Mouse (Mus musculus) limb, embryonic 14.5 days (tissue): Measurements from ENCODE around the gene Ripk1. TPM values are rescaled to one million over a fixed set of nuclear protein-coding genes. Genes with fewer than 3 reads are reported as not detected.
A peak's percentile ranks its signal among the peaks of the same experiment; 100 is the strongest.

Experiments
- ATAC-seq: fragments of 200-750 bp; cut with Nextera tagmentation; 2 replicates; pipeline ENCODE4 v1.8.0; 2017; ENCODE audit warnings: low read depth, moderate number of reproducible peaks, moderate TSS enrichment; ENCODE audit not compliant: low FRiP score
- DNase-seq: peaks from one replicate; pipeline ENCODE4 v3.0.0-alpha.2; 2015; ENCODE audit warnings: low spot score
- H3K27ac ChIP-seq: fragments of 300-500 bp; sonication (generic); replicated peaks from 2 replicates; pipeline ENCODE4 v1.5.1; 2014; ENCODE audit warnings: low read depth, mild to moderate bottlenecking, low read length, moderate library complexity, mixed read lengths
- H3K27me3 ChIP-seq: fragments of 300-500 bp; sonication (generic); 2 replicates; pipeline ENCODE4 v1.6.1; 2014; ENCODE audit warnings: low read length, mixed read lengths; ENCODE audit not compliant: control insufficient read depth, insufficient read depth
- H3K36me3 ChIP-seq: fragments of 300-500 bp; sonication (generic); 2 replicates; pipeline ENCODE4 v1.6.1; 2014; ENCODE audit warnings: mild to moderate bottlenecking, low read length, moderate library complexity, mixed read lengths; ENCODE audit not compliant: control insufficient read depth, insufficient read depth
- H3K4me1 ChIP-seq: fragments of 300-500 bp; sonication (generic); 2 replicates; pipeline ENCODE4 v1.6.1; 2014; ENCODE audit warnings: antibody characterized with exemption, low read length, mixed read lengths; ENCODE audit not compliant: control insufficient read depth, insufficient read depth
- H3K4me2 ChIP-seq: fragments of 300-500 bp; sonication (generic); replicated peaks from 2 replicates; pipeline ENCODE4 v1.6.1; 2014; ENCODE audit warnings: low read depth, mild to moderate bottlenecking, low read length, moderate library complexity; ENCODE audit not compliant: severe bottlenecking
- H3K4me3 ChIP-seq: fragments of 300-500 bp; sonication (generic); replicated peaks from 2 replicates; pipeline ENCODE4 v1.5.1; 2014; ENCODE audit warnings: low read length
- H3K9ac ChIP-seq: fragments of 300-500 bp; sonication (generic); 2 replicates; pipeline ENCODE4 v1.6.1; 2014; ENCODE audit warnings: mild to moderate bottlenecking, low read depth, low read length, moderate library complexity; ENCODE audit not compliant: severe bottlenecking
- H3K9me3 ChIP-seq: fragments of 300-500 bp; sonication (generic); 2 replicates; pipeline ENCODE4 v1.6.1; 2016; ENCODE audit warnings: low read length; ENCODE audit not compliant: control insufficient read depth
- POLR2A ChIP-seq: fragments of 200-500 bp; IDR thresholded peaks from 2 replicates; pipeline ENCODE4 v1.8.0; 2012; ENCODE audit warnings: inconsistent platforms, mild to moderate bottlenecking, moderate library complexity, borderline replicate concordance; ENCODE audit not compliant: insufficient read depth, insufficient read length; ENCODE audit errors: extremely low read depth
- WGBS: fragments of 180-500 bp; shearing (Covaris S2); extraction: QIAGEN DNeasy Blood & Tissue Kit; methylation state at CpG from one replicate; pipeline ENCODE4 v1.1.7; 2014; 5-methylcytosine and 5-hydroxymethylcytosine counted together
- polyA plus RNA-seq, 2 experiments: library from polyadenylated mRNA; depleted of rRNA in 1 of 2; stranded (reverse) in 1 of 2; unstranded in 1 of 2; fragments of >200 nt; fragmentation: Nextera tagmentation in 1 of 2; extraction: Ambion mirVana in 1 of 2; gene quantifications; 2 replicates each; pipeline versions ENCODE4 v1.2.1 to v1.2.3; 2012 to 2014

Ripk1 gene
- polyA plus RNA-seq, 2 experiments = 10.7 to 17.1 TPM

GRCm38 (mm10) chr13:34077492-34078271, 75.5 kb downstream of the Ripk1 start, which contains the start of gene Tubb2a:
Tubb2a (minus strand) TSS chr13:34078007.
- DNase-seq = peak; percentile 86
- Histone ChIP-seq H3K4me3 (peak within 1 kb of the TSS; percentile 75), H3K4me1 (peaks cover 16% of the 10 kb centered on the region), H3K9me3 (no peaks in the 10 kb centered on the region), H3K36me3 (peaks cover 12% of the 10 kb centered on the region; the same call in 1 of the 2 replicates), H3K4me2 (peak within 1 kb of the TSS; percentile 79), H3K9ac (peak within 1 kb of the TSS; percentile 78), H3K27me3 (no peaks in the 10 kb centered on the region), H3K27ac (0 out of 2 replicates have a peak within 1 kb of the TSS, but pooled peaks have one; percentile 22)
- WGBS = under 1% methylated on average over 42 of the region's 45 CpGs
- TF ChIP-seq POLR2A = peak; percentile 88; the same call in 1 of the 2 replicates
- peak; percentile 93 for ATAC-seq

- no peaks in the 10 kb centered on the region for H3K9me3 ChIP-seq
- no peak for DNase-seq
- H3K9ac ChIP-seq = peak overlapping the region; percentile 78
- H3K4me1 ChIP-seq = peaks cover 16% of the 10 kb centered on the region
- peaks cover 9% of the 10 kb centered on the region; the same call in 1 of the 2 replicates for H3K36me3 ChIP-seq
- peak overlapping the region; percentile 79 for H3K4me2 ChIP-seq
- TF ChIP-seq POLR2A = no peak
- WGBS = 16% methylated on average over 16 of the region's 16 CpGs
- ATAC-seq = no peak; the same call in 1 of the 2 replicates
- peak overlapping the region; percentile 75 for H3K4me3 ChIP-seq
- H3K27ac ChIP-seq = no peak overlapping the region
- H3K27me3 ChIP-seq = no peaks in the 10 kb centered on the region
Measured at GRCm38 (mm10) chr13:34078500-34079280, 76.5 kb downstream of the Ripk1 start.

DNA sequence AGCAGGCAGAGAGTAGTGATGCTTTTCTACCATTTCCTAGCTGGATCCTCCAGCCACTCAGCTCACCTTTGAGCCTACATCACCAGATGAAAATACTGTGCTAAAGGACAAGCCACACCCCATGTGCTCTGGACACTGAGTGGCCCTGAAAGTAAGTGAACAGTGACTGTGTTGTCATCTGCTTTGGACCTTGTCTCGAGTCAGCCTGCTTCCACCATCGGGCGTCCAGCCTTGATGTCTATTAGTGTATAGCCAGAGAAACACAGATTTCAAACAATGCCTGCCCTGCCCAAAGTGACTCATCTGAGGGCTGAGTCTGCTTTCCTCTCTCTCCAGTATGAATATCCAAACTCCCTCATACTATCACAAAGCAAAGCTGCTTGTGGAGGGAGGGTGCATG, 77.6 kb downstream of the Ripk1 start:
- ATAC-seq = no peak
- 90% methylated on average over 3 of the region's 3 CpGs for WGBS
- no peaks in the 10 kb centered on the region for H3K27me3 ChIP-seq

DNA sequence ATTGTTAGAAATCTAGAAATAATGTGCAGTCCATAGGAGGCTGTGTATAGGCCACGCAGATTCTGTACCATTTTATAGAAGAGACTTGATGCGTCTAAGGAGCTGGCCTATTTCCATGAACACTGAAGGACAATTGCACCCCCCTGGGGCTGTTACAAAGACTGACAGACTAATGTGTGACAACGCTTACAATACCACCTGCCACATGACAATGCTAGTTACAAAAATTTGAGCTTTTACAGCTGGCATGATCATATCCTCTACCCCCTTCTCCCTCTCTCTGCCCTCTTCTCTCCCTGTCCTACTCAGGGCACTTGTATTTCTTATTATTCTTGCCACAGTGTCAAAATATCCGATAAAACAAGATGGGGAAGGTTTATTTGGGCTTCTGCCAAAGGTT, 79.8 kb downstream of the Ripk1 start:
- Histone ChIP-seq H3K9ac (no peak overlapping the region), H3K4me2 (no peak overlapping the region), H3K27me3 (no peaks in the 10 kb centered on the region), H3K4me3 (no peak overlapping the region), H3K9me3 (no peaks in the 10 kb centered on the region), H3K27ac (no peak overlapping the region), H3K36me3 (no peaks in the 10 kb centered on the region), H3K4me1 (peaks cover 11% of the 10 kb centered on the region)
- no peak for DNase-seq
- TF ChIP-seq POLR2A = no peak
- ATAC-seq = no peak
- 82% methylated on average over 4 of the region's 4 CpGs for WGBS

More for the DNA sequence above, 77.6 kb downstream of the Ripk1 start:
- Histone ChIP-seq H3K36me3 (0 out of 2 replicates have a peak, but pooled peaks cover 9% of the 10 kb centered on the region), H3K9ac (no peak overlapping the region), H3K4me3 (no peak overlapping the region), H3K4me1 (peaks cover 16% of the 10 kb centered on the region), H3K27ac (no peak overlapping the region), H3K9me3 (no peaks in the 10 kb centered on the region), H3K4me2 (no peak overlapping the region)
- DNase-seq = no peak
- no peak for TF ChIP-seq POLR2A

- DNase-seq (no peak), ATAC-seq (no peak)
- no peak for TF ChIP-seq POLR2A
- Histone ChIP-seq H3K36me3 (no peaks in the 10 kb centered on the region), H3K9me3 (no peaks in the 10 kb centered on the region), H3K27ac (peak overlapping the region; percentile 59), H3K9ac (no peak overlapping the region), H3K4me1 (no peaks in the 10 kb centered on the region), H3K27me3 (no peaks in the 10 kb centered on the region), H3K4me2 (no peak overlapping the region), H3K4me3 (no peak overlapping the region)
- WGBS = 70% methylated on average over 9 of the region's 9 CpGs
Measured at GRCm38 (mm10) chr13:34084026-34084750, 82.0 kb downstream of the Ripk1 start.

Other genes with a start within 250 kb of the Ripk1 start
- gene Serpinb6e, start 159.0 kb upstream of the Ripk1 start, polyA plus RNA-seq (2012; rRNA removed) = 0.05 TPM in 1 of 2 replicates, not detected in the other
- not detected in 2 replicates for gene Serpinb6e, start 159.0 kb upstream of the Ripk1 start, polyA plus RNA-seq (2014; fragmentation: Nextera tagmentation; extraction: Ambion mirVana)
- gene Serpinb6c, start 96.7 kb upstream of the Ripk1 start, polyA plus RNA-seq (2012; rRNA removed) = 0.25 and 0.27 TPM in 2 replicates
- 0.54 and 0.80 TPM in 2 replicates for gene Serpinb6c, start 96.7 kb upstream of the Ripk1 start, polyA plus RNA-seq (2014; fragmentation: Nextera tagmentation; extraction: Ambion mirVana)
- gene Nqo2, start 37.7 kb upstream of the Ripk1 start, polyA plus RNA-seq (2012; rRNA removed) = 8.1 and 10.1 TPM in 2 replicates
- 15.4 and 16.1 TPM in 2 replicates for gene Nqo2, start 37.7 kb upstream of the Ripk1 start, polyA plus RNA-seq (2014; fragmentation: Nextera tagmentation; extraction: Ambion mirVana)
- 58.0 and 61.7 TPM in 2 replicates for gene Serpinb6a, start 431 bp downstream of the Ripk1 start, polyA plus RNA-seq (2012; rRNA removed)
- 83.2 and 85.5 TPM in 2 replicates for gene Serpinb6a, start 431 bp downstream of the Ripk1 start, polyA plus RNA-seq (2014; fragmentation: Nextera tagmentation; extraction: Ambion mirVana)
- 34.4 and 37.9 TPM in 2 replicates for gene Bphl, start 35.2 kb downstream of the Ripk1 start, polyA plus RNA-seq (2012; rRNA removed)
- 44.3 and 49.9 TPM in 2 replicates for gene Bphl, start 35.2 kb downstream of the Ripk1 start, polyA plus RNA-seq (2014; fragmentation: Nextera tagmentation; extraction: Ambion mirVana)
- 328 and 445 TPM in 2 replicates for gene Tubb2a, start 75.6 kb downstream of the Ripk1 start, polyA plus RNA-seq (2012; rRNA removed)
- 150 and 170 TPM in 2 replicates for gene Tubb2a, start 75.6 kb downstream of the Ripk1 start, polyA plus RNA-seq (2014; fragmentation: Nextera tagmentation; extraction: Ambion mirVana)
- gene Tubb2b, start 128.1 kb downstream of the Ripk1 start, polyA plus RNA-seq (2012; rRNA removed) = 376 and 378 TPM in 2 replicates
- gene Tubb2b, start 128.1 kb downstream of the Ripk1 start, polyA plus RNA-seq (2014; fragmentation: Nextera tagmentation; extraction: Ambion mirVana) = 28.5 TPM in 2 replicates
- 133 and 153 TPM in 2 replicates for gene Psmg4, start 160.6 kb downstream of the Ripk1 start, polyA plus RNA-seq (2012; rRNA removed)
- 75.5 and 83.8 TPM in 2 replicates for gene Psmg4, start 160.6 kb downstream of the Ripk1 start, polyA plus RNA-seq (2014; fragmentation: Nextera tagmentation; extraction: Ambion mirVana)